Mouse (Mus musculus): ENCODE measurements around the gene Lrrc36. TPM values are rescaled to one million over a fixed set of nuclear protein-coding genes. Genes with fewer than 3 reads are reported as not detected.
A peak's percentile ranks its signal among the peaks of the same experiment; 100 is the strongest.

Lrrc36 gene
- total RNA-seq (2021) = under 1 TPM; 0.53 to 0.97 TPM
- long read RNA-seq, experiment 1 = 0 reads
- long read RNA-seq, experiment 2 = 0 reads

GRCm38 (mm10) chr8:105413391-105413790 is at the start of gene Lrrc36, which contains the start of gene Kctd19:
Gene Lrrc36, plus strand, starts transcription at chr8:105413571.
Gene Kctd19, minus strand, starts transcription at chr8:105413502.
- peak; percentile 70 for DNase-seq
- intact Hi-C loops (cut with DNase I; ENCODE audit: low total_unique reads) = no loop called here

DNA sequence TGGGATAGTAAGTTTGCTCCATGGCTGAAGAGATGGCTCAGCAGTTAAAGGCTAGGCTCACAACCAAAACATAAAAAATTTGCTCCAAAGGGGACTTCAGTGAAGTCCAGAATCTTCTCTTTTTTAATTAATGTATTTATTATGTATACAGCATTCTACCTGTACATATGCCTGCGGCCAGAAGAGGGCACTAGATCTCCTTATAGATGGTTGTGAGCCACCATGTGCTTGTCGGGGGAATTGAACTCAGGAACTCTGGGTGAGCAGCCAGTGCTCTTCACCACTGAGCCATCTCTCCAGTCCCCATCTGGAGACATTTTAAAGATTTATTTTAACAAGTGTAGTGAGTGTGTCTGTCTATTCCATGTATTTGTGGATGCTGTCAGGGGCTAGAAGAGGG is 46.3 kb upstream of the Lrrc36 start:
- DNase-seq = no peak
- intact Hi-C loops (cut with DNase I; ENCODE audit: low total_unique reads) = no loop called here

- intact Hi-C loops (cut with DNase I; ENCODE audit: low total_unique reads) = loop anchor here (5.0 kb wide), 1 partner anchor 35 kb away; no protein-coding TSS in a partner anchor
- no peak for DNase-seq
Observed at GRCm38 (mm10) chr8:105372473-105372872, 40.9 kb upstream of the Lrrc36 start.

DNA sequence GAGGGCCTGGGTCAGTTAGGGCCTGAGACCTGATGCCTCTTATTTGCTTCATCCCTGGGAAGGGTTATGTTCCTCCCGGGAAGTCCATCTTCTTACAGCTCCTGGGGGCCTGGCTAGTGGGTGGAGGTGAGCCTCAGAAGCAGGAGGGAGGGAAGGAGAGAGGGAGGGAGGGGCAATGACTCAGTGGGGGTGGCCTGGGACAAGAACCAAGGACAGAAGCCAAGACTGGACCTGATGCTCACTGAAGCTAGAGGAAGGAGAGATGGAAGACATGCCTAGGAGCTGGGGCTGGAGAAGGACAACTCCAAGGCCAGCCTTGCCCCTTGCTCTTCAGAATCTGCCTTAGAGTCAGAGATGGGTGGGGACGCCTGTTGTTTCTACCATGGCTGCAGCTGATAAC is 40.3 kb upstream of the Lrrc36 start, which contains the start of gene Plekhg4:
Plekhg4 (plus strand) TSS at position 243 of the 400 bp plus-strand sequence.
- intact Hi-C loops (cut with DNase I; ENCODE audit: low total_unique reads) = loop anchor here (5.0 kb wide), 1 partner anchor 34 kb away; no protein-coding TSS in a partner anchor
- DNase-seq = no peak

DNA sequence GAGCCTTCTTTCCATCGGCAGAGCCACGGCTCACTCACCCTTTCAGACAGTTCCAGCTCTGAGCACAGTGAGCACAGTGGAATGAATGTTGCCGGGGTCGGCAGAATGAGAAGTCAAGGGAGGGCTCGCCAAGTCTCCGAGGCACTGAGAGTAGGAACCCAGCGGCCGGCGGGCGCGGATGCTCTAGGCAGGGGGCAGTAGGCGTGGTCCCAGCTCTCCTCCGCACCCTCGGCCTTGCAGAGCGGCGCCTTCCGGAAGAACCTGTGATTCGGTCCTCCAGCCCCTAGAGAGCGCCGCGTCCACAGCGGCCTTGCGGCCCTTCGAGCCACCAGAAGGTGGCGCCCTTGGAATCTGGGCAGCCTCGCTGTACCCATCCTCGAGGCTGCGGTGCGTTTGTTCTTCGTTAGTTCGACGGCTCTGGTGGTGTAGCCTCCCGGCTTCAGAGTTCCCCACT is 38.8 kb upstream of the Lrrc36 start:
- intact Hi-C loops (cut with DNase I; ENCODE audit: low total_unique reads) = loop anchor here (5.0 kb wide), 1 partner anchor 33 kb away; no protein-coding TSS in a partner anchor
- DNase-seq = no peak

- peak; percentile 41 for DNase-seq
- intact Hi-C loops (cut with DNase I; ENCODE audit: low total_unique reads) = no loop called here
Observed at GRCm38 (mm10) chr8:105378673-105379072, 34.7 kb upstream of the Lrrc36 start.

- no peak for DNase-seq
- intact Hi-C loops (cut with DNase I; ENCODE audit: low total_unique reads) = no loop called here
Observed at GRCm38 (mm10) chr8:105380308-105380707, 33.1 kb upstream of the Lrrc36 start.

DNA sequence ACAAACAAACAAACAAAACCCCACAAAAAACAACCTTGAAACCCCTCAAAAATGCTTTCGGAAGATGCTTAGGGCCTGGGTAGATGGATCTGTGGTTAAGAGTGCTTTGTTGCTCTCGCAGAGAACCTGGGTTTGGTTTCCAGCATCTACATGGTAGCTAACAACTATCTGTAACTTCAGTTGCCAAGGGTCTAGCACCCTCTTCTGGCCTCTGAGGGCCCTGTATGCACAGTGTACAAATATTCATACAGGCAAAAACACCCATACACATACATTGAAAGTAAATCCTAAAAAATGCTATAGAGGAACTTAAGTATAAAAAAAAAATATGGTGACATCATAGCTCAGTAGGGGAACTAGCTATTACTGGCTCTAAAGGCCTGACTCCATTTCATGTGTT is 29.3 kb upstream of the Lrrc36 start:
- DNase-seq = no peak
- intact Hi-C loops (cut with DNase I; ENCODE audit: low total_unique reads) = no loop called here

DNA sequence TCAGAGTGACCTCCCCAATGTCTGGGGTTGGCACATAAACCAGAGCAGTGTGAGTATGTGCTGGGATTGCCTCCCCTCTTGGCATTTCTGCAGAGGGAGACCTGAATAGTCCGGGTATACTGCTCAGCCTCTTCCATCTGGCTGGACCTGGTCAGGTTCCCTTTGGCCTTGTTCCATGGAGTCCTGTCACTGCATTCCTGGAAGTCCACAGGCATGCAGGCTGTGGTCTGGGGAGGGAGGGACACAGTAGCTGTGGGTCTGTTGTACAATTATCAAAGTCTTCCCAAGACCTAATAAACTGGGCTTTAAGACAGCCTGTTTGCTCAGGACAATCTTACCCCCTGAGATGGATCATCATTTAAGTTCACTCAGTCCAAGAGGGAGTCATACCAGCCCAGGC is 26.2 kb upstream of the Lrrc36 start:
- intact Hi-C loops (cut with DNase I; ENCODE audit: low total_unique reads) = no loop called here
- peak; percentile 3 for DNase-seq

DNA sequence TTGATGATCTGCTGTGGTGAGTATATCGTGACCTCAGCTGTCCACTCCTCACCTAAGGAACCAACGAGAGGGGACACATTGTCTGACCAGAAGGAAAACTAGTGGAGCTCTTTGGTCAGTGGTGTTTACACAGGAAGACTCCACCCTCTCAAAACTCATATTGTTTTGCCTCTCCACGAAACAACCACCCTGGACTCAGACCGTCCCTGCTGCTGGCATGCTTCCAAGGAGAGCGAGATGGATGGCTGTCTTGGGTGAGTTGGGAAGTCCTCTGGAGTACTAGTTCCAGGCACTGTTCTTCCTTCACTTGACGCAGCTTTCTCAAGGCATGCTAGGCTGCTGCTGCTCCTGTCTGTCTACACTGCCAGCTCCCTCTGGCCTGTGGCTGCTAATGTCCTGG is 24.3 kb upstream of the Lrrc36 start:
- intact Hi-C loops (cut with DNase I; ENCODE audit: low total_unique reads) = no loop called here
- DNase-seq = no peak

DNA sequence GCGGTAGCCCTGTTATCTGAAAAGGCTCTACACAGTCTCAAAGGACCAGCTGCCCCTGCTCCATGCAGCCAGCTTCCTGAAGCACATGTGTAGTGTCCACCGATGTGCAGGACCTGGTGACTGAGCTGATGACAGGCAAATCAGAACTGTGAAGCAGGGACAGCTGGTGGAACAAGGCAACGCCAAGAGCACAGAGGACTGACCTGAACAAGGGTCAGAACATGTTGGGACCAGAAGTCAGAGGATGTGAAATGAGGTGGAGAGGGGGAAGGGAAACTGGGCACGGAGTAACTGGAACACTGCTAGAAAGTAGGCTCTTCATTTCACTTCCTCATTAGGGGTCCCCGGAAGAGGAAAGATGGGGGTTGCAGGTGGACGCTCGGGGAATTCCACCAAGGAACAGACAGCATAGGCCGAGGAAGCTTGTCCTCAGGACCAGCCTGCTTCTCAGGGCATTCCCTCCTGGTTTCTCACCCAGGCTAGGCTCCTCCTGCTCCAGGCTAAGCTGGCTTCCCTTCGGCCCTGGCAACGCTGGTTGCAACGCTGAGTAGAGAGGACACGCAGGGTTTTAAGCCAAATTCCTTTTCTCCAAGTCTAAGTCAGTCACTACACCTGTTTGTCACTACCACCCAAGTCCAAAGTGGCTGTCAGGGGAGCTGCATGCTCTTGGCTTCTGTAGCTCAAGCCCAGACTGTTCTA is 20.1 kb upstream of the Lrrc36 start:
- DNase-seq = peak; percentile 42
- intact Hi-C loops (cut with DNase I; ENCODE audit: low total_unique reads) = no loop called here

DNA sequence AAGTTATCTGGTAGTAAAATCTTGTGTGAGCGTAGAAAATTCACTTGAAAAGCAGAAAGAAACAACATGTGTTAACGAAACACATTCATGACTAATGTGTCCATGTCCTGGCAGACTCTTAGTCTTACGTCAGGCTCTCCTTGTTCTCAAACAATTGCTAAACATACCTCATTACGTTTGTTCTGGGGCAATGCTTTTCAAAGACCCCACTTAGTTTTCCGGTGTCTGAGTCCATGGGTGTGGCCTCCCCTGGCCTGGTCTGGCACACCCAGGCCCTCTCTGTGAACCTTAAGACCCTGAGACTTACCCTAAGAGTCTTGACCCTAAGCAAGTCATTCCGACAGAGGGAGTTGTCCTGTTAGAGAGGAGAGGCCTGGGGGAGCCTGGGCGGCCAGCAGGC is 19.5 kb upstream of the Lrrc36 start:
- no peak for DNase-seq
- intact Hi-C loops (cut with DNase I; ENCODE audit: low total_unique reads) = no loop called here

GRCm38 (mm10) chr8:105397747-105398146 is 15.6 kb upstream of the Lrrc36 start:
- peak; percentile 48 for DNase-seq
- intact Hi-C loops (cut with DNase I; ENCODE audit: low total_unique reads) = loop anchor here (5.0 kb wide), 1 partner anchor 35 kb away; no protein-coding TSS in a partner anchor

DNA sequence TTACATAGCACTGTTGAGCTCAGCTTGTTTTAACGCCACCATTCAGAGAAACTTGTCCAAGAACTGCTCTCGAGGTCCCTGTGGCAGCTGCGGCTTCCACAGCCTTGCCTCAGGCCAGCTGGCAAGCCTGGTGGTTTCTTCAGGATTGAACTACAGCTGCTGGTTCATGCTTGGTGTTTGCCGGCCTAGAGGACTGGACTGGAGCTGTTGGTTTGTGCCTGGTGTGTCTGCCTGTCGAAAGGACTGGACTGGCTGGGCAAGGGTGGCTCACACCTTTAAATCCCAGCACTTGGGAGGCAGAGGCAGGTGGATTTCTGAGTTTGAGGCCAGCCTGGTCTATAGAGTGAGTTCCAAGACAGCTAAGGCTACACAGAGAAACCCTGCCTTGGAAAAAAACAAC is 13.4 kb upstream of the Lrrc36 start:
- intact Hi-C loops (cut with DNase I; ENCODE audit: low total_unique reads) = loop anchor here (10.0 kb wide), 1 partner anchor 55 kb away; no protein-coding TSS in a partner anchor
- DNase-seq = no peak

DNA sequence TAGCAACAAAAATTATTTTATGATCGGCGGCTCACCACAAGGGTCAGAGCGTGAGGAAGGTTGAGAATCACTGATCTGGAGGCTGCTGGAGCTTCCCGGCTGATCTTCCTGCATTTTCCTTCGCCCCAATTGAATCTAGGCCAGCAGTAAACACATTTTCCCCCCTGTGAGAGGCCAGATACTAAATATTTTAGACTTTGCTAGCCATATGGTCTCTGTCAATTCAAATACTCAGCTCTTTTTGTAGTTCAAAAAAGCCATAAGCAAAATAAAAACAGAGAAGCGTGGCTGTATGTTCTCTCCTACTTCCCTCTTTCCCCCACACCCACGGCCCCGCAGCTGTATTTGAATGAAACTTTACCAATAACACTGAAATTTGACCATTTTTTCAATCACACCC is 9.9 kb upstream of the Lrrc36 start:
- DNase-seq = no peak
- intact Hi-C loops (cut with DNase I; ENCODE audit: low total_unique reads) = loop anchor here (10.0 kb wide), 1 partner anchor 51 kb away; no protein-coding TSS in a partner anchor

- intact Hi-C loops (cut with DNase I; ENCODE audit: low total_unique reads) = loop anchor here (10.0 kb wide), 1 partner anchor 50 kb away; no protein-coding TSS in a partner anchor
Observed at GRCm38 (mm10) chr8:105404496-105404895, 8.9 kb upstream of the Lrrc36 start.

DNA sequence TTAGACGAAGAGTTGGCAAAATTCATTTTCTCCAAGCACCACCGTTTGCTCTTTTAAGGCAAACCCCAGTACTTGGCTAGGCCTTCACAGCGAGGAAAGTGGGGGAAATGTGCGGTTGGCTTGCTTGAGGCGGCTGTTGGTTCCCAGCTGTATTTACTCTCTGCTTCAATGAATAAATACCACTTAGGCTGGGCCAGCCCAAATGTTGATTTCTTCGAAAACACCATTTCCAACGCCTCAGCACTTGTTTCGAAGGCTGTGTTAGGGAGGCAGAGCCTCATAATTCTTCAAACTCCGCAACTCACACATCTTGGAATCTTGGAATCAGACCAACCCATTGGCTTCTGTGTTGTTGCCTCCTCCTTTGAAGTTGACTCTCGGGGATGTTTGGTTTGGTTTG is 7.0 kb upstream of the Lrrc36 start:
- intact Hi-C loops (cut with DNase I; ENCODE audit: low total_unique reads) = loop anchor here (5.0 to 10.0 kb wide), 2 partner anchors 34 to 48 kb away; partner anchors contain the start of gene Plekhg4
- no peak for DNase-seq

More at GRCm38 (mm10) chr8:105404496-105404895, 8.9 kb upstream of the Lrrc36 start:
- no peak for DNase-seq

GRCm38 (mm10) chr8:105408331-105408730 is 5.0 kb upstream of the Lrrc36 start:
- intact Hi-C loops (cut with DNase I; ENCODE audit: low total_unique reads) = loop anchor here (5.0 to 10.0 kb wide), 2 partner anchors 36 to 46 kb away; partner anchors contain the start of gene Plekhg4
- no peak for DNase-seq

DNA sequence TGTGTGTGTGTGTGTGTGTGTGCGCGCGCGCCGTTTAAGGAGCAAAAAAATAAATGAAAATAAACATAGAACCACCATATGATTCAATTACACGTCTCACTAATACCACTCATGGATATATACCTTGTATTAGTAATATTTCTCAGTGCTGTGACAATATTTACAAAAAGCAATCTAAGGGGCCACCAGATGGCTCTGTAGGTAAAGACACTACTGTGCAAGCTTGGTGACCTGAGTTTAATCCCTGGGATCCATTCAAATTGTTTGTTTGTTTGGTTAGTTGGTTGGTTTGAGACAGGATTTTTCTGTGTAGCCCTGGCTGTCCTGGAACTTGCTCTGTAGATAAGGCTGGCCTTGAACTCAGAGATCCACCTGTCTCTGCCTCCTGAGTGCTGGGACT is 3.4 kb upstream of the Lrrc36 start:
- DNase-seq = no peak
- intact Hi-C loops (cut with DNase I; ENCODE audit: low total_unique reads) = loop anchor here (5.0 to 10.0 kb wide), 2 partner anchors 38 to 45 kb away; partner anchors contain the start of gene Plekhg4

- intact Hi-C loops (cut with DNase I; ENCODE audit: low total_unique reads) = no loop called here
- DNase-seq = no peak
Observed at GRCm38 (mm10) chr8:105418992-105419391, 5.6 kb downstream of the Lrrc36 start.

GRCm38 (mm10) chr8:105419800-105420199 is 6.4 kb downstream of the Lrrc36 start:
- no peak for DNase-seq
- intact Hi-C loops (cut with DNase I; ENCODE audit: low total_unique reads) = no loop called here
